Mouse (Mus musculus): Measurements from ENCODE around the gene Mgmt.

Gene Mgmt

GRCm38 (mm10) chr7:136894106-136894986 lies at the start of gene Mgmt:
Gene Mgmt, plus strand, starts transcription at chr7:136894614.
- no peaks in the 10 kb centered on the region for H3K27me3 ChIP-seq (ENCODE audit: control insufficient read depth, insufficient read depth, low read length, poor library complexity, severe bottlenecking)
- DNase-seq (ENCODE audit: low read depth, low spot score), result peak; percentile 88
- H3K36me3 ChIP-seq (ENCODE audit: control insufficient read depth, insufficient read depth, low read length, poor library complexity, severe bottlenecking), result no peaks in the 10 kb centered on the region

DNA sequence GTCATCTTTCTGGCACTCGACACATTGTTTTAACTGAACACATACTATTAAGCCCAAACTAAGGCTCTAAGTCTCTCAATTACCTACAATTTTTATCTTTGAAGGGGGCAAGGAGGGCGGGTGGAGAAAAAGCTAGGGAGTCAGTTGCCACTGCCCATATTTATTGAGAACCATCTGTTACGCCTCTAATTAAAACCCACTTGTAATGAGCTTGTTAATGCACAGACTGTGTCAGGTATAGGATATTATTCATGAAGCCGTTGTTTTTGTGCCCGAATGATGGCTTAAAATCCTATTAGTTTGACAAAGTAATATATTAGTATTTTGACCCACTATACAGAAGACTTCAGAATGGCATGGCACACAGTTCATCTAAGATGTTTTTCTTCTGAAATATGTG lies 49.6 kb upstream of the Mgmt start:
- H3K27me3 ChIP-seq (ENCODE audit: control insufficient read depth, insufficient read depth, low read length, poor library complexity, severe bottlenecking), result no peaks in the 10 kb centered on the region
- no peak for DNase-seq (ENCODE audit: low read depth, low spot score)
- no peaks in the 10 kb centered on the region for H3K36me3 ChIP-seq (ENCODE audit: control insufficient read depth, insufficient read depth, low read length, poor library complexity, severe bottlenecking)

- H3K36me3 ChIP-seq (ENCODE audit: control insufficient read depth, insufficient read depth, low read length, poor library complexity, severe bottlenecking), result no peaks in the 10 kb centered on the region
Measured at GRCm38 (mm10) chr7:136845321-136845720, 49.1 kb upstream of the Mgmt start.

DNA sequence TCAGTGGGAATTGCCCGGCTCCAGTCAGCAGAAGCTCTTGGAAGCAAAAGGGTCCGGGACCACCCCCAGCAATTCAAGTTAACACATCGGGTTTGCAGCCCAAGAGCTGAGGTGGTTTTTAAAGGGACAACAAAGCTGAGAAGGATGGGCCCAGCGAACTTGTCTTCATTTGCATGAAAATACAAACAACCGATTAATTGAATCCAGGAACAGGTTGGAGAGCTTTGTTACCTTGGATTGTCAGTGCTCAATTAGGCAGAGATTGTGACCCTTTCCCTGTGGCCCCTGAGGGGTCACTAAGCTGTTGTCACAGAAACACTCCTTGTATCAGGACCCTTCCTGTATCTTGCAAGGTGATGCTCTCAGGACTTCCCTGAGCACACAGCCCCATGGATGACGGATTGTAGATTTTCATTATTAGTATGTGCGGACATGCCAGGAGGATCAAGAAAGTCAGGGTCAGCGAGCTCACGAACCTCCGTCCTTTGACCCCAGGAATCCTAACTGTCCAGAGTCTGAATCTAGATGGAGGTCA lies 48.3 kb upstream of the Mgmt start:
- Histone ChIP-seq H3K27me3 (ENCODE audit: control insufficient read depth, insufficient read depth, low read length, poor library complexity, severe bottlenecking) (no peaks in the 10 kb centered on the region), H3K36me3 (ENCODE audit: control insufficient read depth, insufficient read depth, low read length, poor library complexity, severe bottlenecking) (no peaks in the 10 kb centered on the region)
- no peak for DNase-seq (ENCODE audit: low read depth, low spot score)

More at GRCm38 (mm10) chr7:136845321-136845720, 49.1 kb upstream of the Mgmt start:
- H3K27me3 ChIP-seq (ENCODE audit: control insufficient read depth, insufficient read depth, low read length, poor library complexity, severe bottlenecking), result no peaks in the 10 kb centered on the region
- no peak for DNase-seq (ENCODE audit: low read depth, low spot score)

- DNase-seq (ENCODE audit: low read depth, low spot score), result no peak
- Histone ChIP-seq H3K36me3 (ENCODE audit: control insufficient read depth, insufficient read depth, low read length, poor library complexity, severe bottlenecking) (no peaks in the 10 kb centered on the region), H3K27me3 (ENCODE audit: control insufficient read depth, insufficient read depth, low read length, poor library complexity, severe bottlenecking) (no peaks in the 10 kb centered on the region)
Measured at GRCm38 (mm10) chr7:136847601-136848000, 46.8 kb upstream of the Mgmt start.

DNA sequence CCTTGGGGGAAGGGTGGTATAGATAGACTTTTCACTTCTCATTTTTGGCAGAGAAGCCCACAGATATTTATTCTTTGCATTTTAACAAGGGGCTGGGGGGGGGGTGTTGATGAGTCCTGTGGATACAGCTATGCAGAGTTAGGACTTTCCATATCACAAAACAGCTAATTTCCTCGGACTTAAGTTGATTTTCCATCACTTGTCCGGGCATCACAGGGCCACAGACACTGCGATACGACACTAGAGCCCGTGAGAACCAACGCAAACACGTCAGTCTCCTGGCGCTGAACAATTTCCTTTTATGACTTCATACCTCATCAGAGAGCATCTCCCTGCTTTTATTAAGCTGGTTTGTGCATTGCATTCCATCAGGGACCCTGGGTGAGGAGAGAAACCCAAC lies 45.7 kb upstream of the Mgmt start:
- no peak for DNase-seq (ENCODE audit: low read depth, low spot score)
- Histone ChIP-seq H3K36me3 (ENCODE audit: control insufficient read depth, insufficient read depth, low read length, poor library complexity, severe bottlenecking) (no peaks in the 10 kb centered on the region), H3K27me3 (ENCODE audit: control insufficient read depth, insufficient read depth, low read length, poor library complexity, severe bottlenecking) (no peaks in the 10 kb centered on the region)

GRCm38 (mm10) chr7:136849811-136850210 lies 44.6 kb upstream of the Mgmt start:
- DNase-seq (ENCODE audit: low read depth, low spot score), result no peak
- no peaks in the 10 kb centered on the region for H3K27me3 ChIP-seq (ENCODE audit: control insufficient read depth, insufficient read depth, low read length, poor library complexity, severe bottlenecking)
- no peaks in the 10 kb centered on the region for H3K36me3 ChIP-seq (ENCODE audit: control insufficient read depth, insufficient read depth, low read length, poor library complexity, severe bottlenecking)

GRCm38 (mm10) chr7:136850339-136850738 lies 44.1 kb upstream of the Mgmt start:
- DNase-seq (ENCODE audit: low read depth, low spot score), result no peak
- Histone ChIP-seq H3K36me3 (ENCODE audit: control insufficient read depth, insufficient read depth, low read length, poor library complexity, severe bottlenecking) (no peaks in the 10 kb centered on the region), H3K27me3 (ENCODE audit: control insufficient read depth, insufficient read depth, low read length, poor library complexity, severe bottlenecking) (no peaks in the 10 kb centered on the region)

DNA sequence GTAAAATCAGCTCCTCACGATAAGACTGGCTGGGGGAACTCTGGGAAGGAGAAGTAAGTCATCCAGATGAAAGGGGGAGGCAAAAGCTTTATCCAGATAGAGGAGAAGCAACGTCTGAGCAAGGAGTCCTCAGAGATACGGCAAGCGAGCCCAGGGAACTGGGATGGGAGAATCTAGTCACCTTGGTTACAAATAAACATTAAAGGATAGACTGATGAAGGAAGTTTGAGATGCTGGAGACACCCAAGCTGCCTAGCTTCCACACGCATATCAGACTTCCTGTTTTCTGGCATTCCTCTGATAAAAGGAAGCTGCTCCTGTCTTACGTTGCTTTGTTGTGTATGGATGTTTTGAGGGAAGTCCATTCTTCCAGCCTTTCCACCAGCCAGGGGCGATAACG lies 42.5 kb upstream of the Mgmt start:
- Histone ChIP-seq H3K27me3 (ENCODE audit: control insufficient read depth, insufficient read depth, low read length, poor library complexity, severe bottlenecking) (no peaks in the 10 kb centered on the region), H3K36me3 (ENCODE audit: control insufficient read depth, insufficient read depth, low read length, poor library complexity, severe bottlenecking) (no peaks in the 10 kb centered on the region)
- DNase-seq (ENCODE audit: low read depth, low spot score), result no peak

DNA sequence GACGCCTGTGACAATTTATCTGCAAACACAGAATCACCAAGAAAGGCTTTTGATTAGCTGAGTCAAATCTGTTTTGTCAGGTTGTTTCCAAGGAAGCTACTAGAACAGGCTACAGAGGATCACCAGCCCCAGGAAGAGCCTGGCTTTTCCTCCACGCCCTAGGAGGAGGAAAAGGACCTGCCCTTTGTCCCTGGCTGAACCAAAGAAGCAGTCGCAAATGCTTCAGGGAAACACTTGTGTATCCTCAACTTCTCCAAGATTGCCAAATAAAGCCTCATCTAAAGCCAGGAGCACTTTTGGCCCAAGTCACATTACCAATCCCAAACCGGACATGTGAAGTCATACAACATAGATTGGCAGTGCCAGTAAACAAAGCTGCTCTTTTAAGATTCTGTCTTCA lies 41.7 kb upstream of the Mgmt start:
- Histone ChIP-seq H3K27me3 (ENCODE audit: control insufficient read depth, insufficient read depth, low read length, poor library complexity, severe bottlenecking) (no peaks in the 10 kb centered on the region), H3K36me3 (ENCODE audit: control insufficient read depth, insufficient read depth, low read length, poor library complexity, severe bottlenecking) (no peaks in the 10 kb centered on the region)
- DNase-seq (ENCODE audit: low read depth, low spot score), result no peak

GRCm38 (mm10) chr7:136864677-136865463 lies 29.5 kb upstream of the Mgmt start:
- DNase-seq (ENCODE audit: low read depth, low spot score), result no peak
- H3K27me3 ChIP-seq (ENCODE audit: control insufficient read depth, insufficient read depth, low read length, poor library complexity, severe bottlenecking), result no peaks in the 10 kb centered on the region
- no peaks in the 10 kb centered on the region for H3K36me3 ChIP-seq (ENCODE audit: control insufficient read depth, insufficient read depth, low read length, poor library complexity, severe bottlenecking)

DNA sequence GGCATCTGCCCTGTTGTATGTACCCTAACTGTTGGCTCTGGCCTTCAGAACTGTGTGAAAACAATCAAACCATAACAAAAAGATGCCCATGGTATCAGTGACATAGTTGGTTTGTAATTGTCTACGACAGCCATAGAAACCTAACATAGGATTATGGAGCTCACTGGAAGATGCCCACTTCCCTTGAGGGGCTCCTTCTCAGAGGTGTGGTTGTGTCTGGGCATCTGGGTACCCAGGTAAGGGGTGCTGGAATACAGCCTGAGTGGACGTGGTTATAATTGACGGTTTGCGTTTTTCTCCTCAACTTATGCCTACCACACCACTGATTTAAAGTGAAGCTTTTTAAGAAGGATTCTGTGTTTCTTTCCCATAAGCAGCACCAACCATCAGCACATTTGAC lies 28.5 kb upstream of the Mgmt start:
- DNase-seq (ENCODE audit: low read depth, low spot score), result no peak
- H3K27me3 ChIP-seq (ENCODE audit: control insufficient read depth, insufficient read depth, low read length, poor library complexity, severe bottlenecking), result no peaks in the 10 kb centered on the region
- no peaks in the 10 kb centered on the region for H3K36me3 ChIP-seq (ENCODE audit: control insufficient read depth, insufficient read depth, low read length, poor library complexity, severe bottlenecking)

GRCm38 (mm10) chr7:136866535-136866934 lies 27.9 kb upstream of the Mgmt start:
- no peak for DNase-seq (ENCODE audit: low read depth, low spot score)

DNA sequence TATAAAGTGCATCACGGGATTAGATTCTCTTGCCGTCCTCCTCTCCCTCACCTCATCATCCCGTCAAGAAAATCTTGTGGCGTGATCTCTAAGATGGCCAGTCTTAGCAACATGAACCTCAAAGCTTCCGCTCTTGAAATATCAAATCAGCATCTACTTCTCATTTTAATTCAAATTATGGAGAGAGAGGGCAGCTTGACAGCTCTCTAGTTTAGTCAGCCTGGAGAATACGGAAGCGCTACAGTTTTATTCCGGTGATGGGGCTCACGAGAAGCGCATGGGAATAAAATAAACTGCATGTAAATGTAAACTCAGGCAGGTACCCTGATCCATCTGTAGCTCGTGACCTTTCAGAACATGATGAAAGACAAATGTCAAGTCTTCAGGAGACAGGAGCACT lies 22.9 kb upstream of the Mgmt start:
- Histone ChIP-seq H3K36me3 (ENCODE audit: control insufficient read depth, insufficient read depth, low read length, poor library complexity, severe bottlenecking) (no peaks in the 10 kb centered on the region), H3K27me3 (ENCODE audit: control insufficient read depth, insufficient read depth, low read length, poor library complexity, severe bottlenecking) (no peaks in the 10 kb centered on the region; the same call in 1 of the 2 replicates)
- DNase-seq (ENCODE audit: low read depth, low spot score), result no peak

More at GRCm38 (mm10) chr7:136866535-136866934, 27.9 kb upstream of the Mgmt start:
- no peaks in the 10 kb centered on the region for H3K27me3 ChIP-seq (ENCODE audit: control insufficient read depth, insufficient read depth, low read length, poor library complexity, severe bottlenecking)
- H3K36me3 ChIP-seq (ENCODE audit: control insufficient read depth, insufficient read depth, low read length, poor library complexity, severe bottlenecking), result no peaks in the 10 kb centered on the region

DNA sequence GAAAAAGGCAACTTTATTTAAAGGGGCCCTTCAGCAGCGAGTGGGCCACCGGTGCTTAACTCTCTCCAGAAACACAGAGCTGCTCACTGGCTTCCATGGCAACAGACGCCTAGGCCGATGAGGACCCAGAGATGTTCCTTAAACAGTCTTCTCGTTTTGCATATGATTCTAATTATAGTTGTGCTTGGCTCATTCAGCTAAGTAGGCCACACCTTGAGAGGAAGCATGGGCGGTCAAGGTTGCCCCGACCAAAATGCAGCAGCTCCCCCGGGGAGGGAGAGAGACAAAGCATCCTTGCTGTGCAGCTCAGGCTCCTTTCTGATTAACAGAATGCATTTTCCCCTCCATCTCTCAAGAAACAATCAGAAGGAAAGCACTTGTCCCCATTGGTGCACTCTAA lies 22.4 kb upstream of the Mgmt start:
- Histone ChIP-seq H3K27me3 (ENCODE audit: control insufficient read depth, insufficient read depth, low read length, poor library complexity, severe bottlenecking) (no peaks in the 10 kb centered on the region; the same call in 1 of the 2 replicates), H3K36me3 (ENCODE audit: control insufficient read depth, insufficient read depth, low read length, poor library complexity, severe bottlenecking) (no peaks in the 10 kb centered on the region)
- DNase-seq (ENCODE audit: low read depth, low spot score), result peak; percentile 67
